ENCODE assay signal across 11 mouse cellular contexts in genomic region chr6:38704264-38704984, GRCm38 (mm10). TPM values are rescaled to one million over a fixed set of nuclear protein-coding genes. Genes with fewer than 3 reads are reported as not detected.
DNase-seq lines count a peak whose midpoint lies in the region; ATAC-seq and TF ChIP-seq lines count a peak whose summit lies in the region.
"Had no signal": no experiment of that assay in that cellular context is flagged by ENCODE, and none has a peak within 500 bp of the region (broad histone marks: within the 10 kb centered on the region; RNA-seq: fewer than 3 reads in every experiment).

No protein-coding gene starts in this region.

- intact Hi-C loops in left cerebral cortex, adult 2 months (cut with DNase I), result no loop called here
- intact Hi-C loops in heart, postnatal 14 days (cut with DNase I), result no loop called here

- peaks cover 62% of the 10 kb centered on the region for H3K36me3 ChIP-seq in heart, embryonic 10.5 days
- peaks cover 33% of the 10 kb centered on the region for H3K36me3 ChIP-seq in lung, embryonic 15.5 days

- H3K4me2 ChIP-seq in lung, embryonic 15.5 days, result no peak overlapping the region
- H3K4me2 ChIP-seq: embryonic facial prominence, embryonic 13.5 days had no signal

- H3K27ac ChIP-seq in left cerebral cortex, adult 2 months, result peak overlapping the region; percentile 41
- H3K27ac ChIP-seq in heart, embryonic 10.5 days, result peak overlapping the region; percentile 78
- no peak overlapping the region for H3K27ac ChIP-seq in lung, embryonic 15.5 days
- H3K27ac ChIP-seq: embryonic facial prominence, embryonic 13.5 days had no signal

- H3K4me3 ChIP-seq in left cerebral cortex, adult 2 months, result no peak overlapping the region
- no peak overlapping the region for H3K4me3 ChIP-seq in heart, embryonic 10.5 days
- no peak overlapping the region for H3K4me3 ChIP-seq in lung, embryonic 15.5 days
- H3K4me3 ChIP-seq: embryonic facial prominence, embryonic 13.5 days had no signal

- peak in 1 of 2 experiments; percentile 17 for DNase-seq in left cerebral cortex, adult 2 months (ENCODE audit: extremely low spot score in 1 of 2, low spot score in 2 of 2)
- DNase-seq in left cerebral cortex, adult 11 months (ENCODE audit: low spot score), result no peak
- DNase-seq in heart, embryonic 10.5 days (ENCODE audit: low spot score), result peak; percentile 84
- peak; percentile 53 to 58 for DNase-seq in heart, postnatal 14 days
- no peak for DNase-seq in c-Kit-positive CD71-positive TER-119-positive erythroid progenitor cells, embryonic 14.5 days (ENCODE audit: low spot score)
- DNase-seq in cerebellum, postnatal 36 days, result no peak

- H3K9me3 ChIP-seq in heart, embryonic 10.5 days, result no peaks in the 10 kb centered on the region
- no peaks in the 10 kb centered on the region for H3K9me3 ChIP-seq in lung, embryonic 15.5 days
- H3K9me3 ChIP-seq: embryonic facial prominence, embryonic 13.5 days had no signal

- ATAC-seq in lung, embryonic 15.5 days (ENCODE audit: borderline replicate concordance, extremely low read depth, low FRiP score, low TSS enrichment), result peak; percentile 46; the same call in 1 of the 2 replicates
- ATAC-seq in monocyte, adult 5-6 weeks (replicated peaks; ENCODE audit: insufficient number of reproducible peaks, low FRiP score, low TSS enrichment, poor library complexity, severe bottlenecking), result no peak
- ATAC-seq: intestine, postnatal 0 days had no signal

- TF ChIP-seq CTCF in left cerebral cortex, adult 2 months (IDR thresholded peaks at IDR 0.05), result no peak

- peaks cover 39% of the 10 kb centered on the region for H3K4me1 ChIP-seq in heart, embryonic 10.5 days
- peaks cover 11% of the 10 kb centered on the region for H3K4me1 ChIP-seq in lung, embryonic 15.5 days

- WGBS in heart, embryonic 10.5 days, result 68% methylated on average over 7 of the region's 7 CpGs
- WGBS in lung, embryonic 15.5 days, result 64% methylated on average over 7 of the region's 7 CpGs

- H3K9ac ChIP-seq in lung, embryonic 15.5 days, result no peak overlapping the region
- H3K9ac ChIP-seq: embryonic facial prominence, embryonic 13.5 days had no signal

- H3K27me3 ChIP-seq in heart, embryonic 10.5 days (ENCODE audit: insufficient read depth, poor library complexity, severe bottlenecking), result no peaks in the 10 kb centered on the region
- no peaks in the 10 kb centered on the region for H3K27me3 ChIP-seq in lung, embryonic 15.5 days
- H3K27me3 ChIP-seq: embryonic facial prominence, embryonic 13.5 days had no signal

RNA-seq across cellular contexts. Expression of gene Clec2l, which starts 41.6 kb away (rescaled TPM):
- 10 to 100 TPM; 67.4 to 69.7 TPM for total RNA-seq in left cerebral cortex, adult 2 months (2021)
- polyA plus RNA-seq in heart, embryonic 10.5 days (2016; fragmentation: Nextera tagmentation; extraction: Ambion mirVana), result 0.50 and 1.5 TPM in 2 replicates
- total RNA-seq in heart, postnatal 14 days (2021), result 1 to 10 TPM; 1.9 to 2.4 TPM
- polyA plus RNA-seq in lung, embryonic 15.5 days (2015; fragmentation: Nextera tagmentation; extraction: Ambion mirVana), result 1.0 and 1.4 TPM in 2 replicates
- total RNA-seq in monocyte, adult 5-6 weeks (2017), result not detected in 3 replicates
- total RNA-seq: liver, adult 2 months had no signal
- polyA plus RNA-seq: liver, adult 2 months had no signal

Comparison
In these comparisons a context has a peak if more than half of its experiments do, and no peak if none do; other contexts are left out.
1. DNase-seq: peak in heart, embryonic 10.5 days (single experiment) and heart, postnatal 14 days (2 of 2); none in left cerebral cortex, adult 11 months (single experiment), c-Kit-positive CD71-positive TER-119-positive erythroid progenitor cells, embryonic 14.5 days (single experiment) and cerebellum, postnatal 36 days (0 of 2).
2. RNA of gene Clec2l, which starts 41.6 kb away (total RNA-seq): 67.4 to 69.7 TPM in left cerebral cortex, adult 2 months; 1.9 to 2.4 TPM in heart, postnatal 14 days and not detected in monocyte, adult 5-6 weeks; every median in the first group is over 10 times any median in the second.